Mouse (Mus musculus): ENCODE measurements around the gene Neurl1a.

GRCm38 (mm10) chr19:47279788-47280532 lies 101.3 kb downstream of the Neurl1a start:
- TF ChIP-seq CTCF (IDR thresholded peaks at IDR 0.05; ENCODE audit: low read depth) (peak; percentile 29; the same call in 1 of the 2 replicates), EP300 (optimal IDR thresholded peaks at IDR 0.05) (no peak)

All from stomach, postnatal 0 days (tissue).